Mouse (Mus musculus): Measurements from ENCODE around the gene Vbp1. TPM values are rescaled to one million over a fixed set of nuclear protein-coding genes. Genes with fewer than 3 reads are reported as not detected.
A peak's percentile ranks its signal among the peaks of the same experiment; 100 is the strongest.
"Not testable (repeated sequence)": the region's sequence is repeated elsewhere in the genome, so short reads cannot be mapped to it uniquely, and the experiment has no call there.

The Vbp1 gene
- 309 and 331 TPM in 2 replicates for polyA plus RNA-seq (2015; fragmentation: Nextera tagmentation; extraction: Ambion mirVana)

DNA sequence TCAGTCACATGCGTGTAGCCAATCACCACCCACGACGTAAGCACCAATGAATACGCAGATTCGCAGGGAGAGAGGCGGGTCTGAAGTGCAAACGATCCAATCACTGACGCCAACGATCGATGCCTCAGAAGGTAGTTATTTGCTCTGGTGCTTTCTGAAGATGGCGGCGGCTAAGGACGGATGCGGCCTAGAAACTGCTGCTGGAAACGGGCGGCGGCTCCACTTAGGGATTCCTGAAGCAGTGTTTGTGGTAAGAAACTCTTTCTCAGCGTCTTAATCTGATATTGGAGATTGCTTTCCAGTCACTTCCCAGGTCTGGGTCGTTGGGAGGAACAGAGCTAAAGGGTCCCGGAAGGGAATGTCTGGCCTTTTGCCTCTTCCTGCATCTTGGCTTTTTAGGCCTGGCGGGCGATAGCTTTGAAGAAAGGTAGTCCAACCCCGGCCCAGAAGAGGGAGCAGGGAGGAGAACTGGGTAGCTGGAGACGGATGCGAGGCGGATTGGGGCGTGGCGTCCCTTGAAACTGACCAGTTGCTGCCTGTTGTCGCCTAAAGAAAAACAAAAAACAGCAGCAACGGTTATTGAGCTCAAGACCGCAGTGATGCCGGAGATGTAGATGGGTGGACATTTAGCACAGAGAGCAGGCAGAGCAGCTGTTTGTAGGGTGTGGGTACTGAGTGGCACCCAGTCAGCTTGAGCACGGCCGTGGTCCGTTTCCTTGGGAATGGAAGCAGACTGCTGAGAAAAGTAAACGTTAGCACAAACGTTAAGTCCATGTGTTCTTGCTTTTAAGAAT is at the start of gene Vbp1:
Gene Vbp1 (plus strand): TSS at position 121 of the 794 bp plus-strand sequence.
- H3K4me1 ChIP-seq: no peaks in the 10 kb centered on the region; the same call in 1 of the 2 replicates
- no peaks in the 10 kb centered on the region for H3K9me3 ChIP-seq (replicated peaks)
- peak within 1 kb of the TSS; percentile 55 for H3K9ac ChIP-seq (replicated peaks)
- H3K27ac ChIP-seq (replicated peaks): peak within 1 kb of the TSS; percentile 87
- no peaks in the 10 kb centered on the region for H3K36me3 ChIP-seq
- H3K27me3 ChIP-seq (replicated peaks): no peaks in the 10 kb centered on the region
- peak within 1 kb of the TSS; percentile 54 for H3K4me3 ChIP-seq (replicated peaks)
- ATAC-seq (ENCODE audit: low FRiP score): peak; percentile 100
- WGBS: 15% methylated on average over 37 of the region's 37 CpGs
- peak within 1 kb of the TSS; percentile 50 for H3K4me2 ChIP-seq

GRCm38 (mm10) chrX:75475182-75475644 is 38.9 kb upstream of the Vbp1 start:
- Histone ChIP-seq H3K27ac (replicated peaks) (peak overlapping the region; percentile 77), H3K4me3 (replicated peaks) (peak overlapping the region; percentile 42), H3K9ac (replicated peaks) (peak overlapping the region; percentile 43; the same call in 1 of the 2 replicates), H3K4me2 (peak overlapping the region; percentile 52)
- not testable (repeated sequence) for H3K4me1 ChIP-seq; H3K9me3 ChIP-seq (replicated peaks); H3K36me3 ChIP-seq; H3K27me3 ChIP-seq (replicated peaks)
- WGBS: 19% methylated on average over 37 of the region's 37 CpGs
- peak; percentile 97 for ATAC-seq (ENCODE audit: low FRiP score)

DNA sequence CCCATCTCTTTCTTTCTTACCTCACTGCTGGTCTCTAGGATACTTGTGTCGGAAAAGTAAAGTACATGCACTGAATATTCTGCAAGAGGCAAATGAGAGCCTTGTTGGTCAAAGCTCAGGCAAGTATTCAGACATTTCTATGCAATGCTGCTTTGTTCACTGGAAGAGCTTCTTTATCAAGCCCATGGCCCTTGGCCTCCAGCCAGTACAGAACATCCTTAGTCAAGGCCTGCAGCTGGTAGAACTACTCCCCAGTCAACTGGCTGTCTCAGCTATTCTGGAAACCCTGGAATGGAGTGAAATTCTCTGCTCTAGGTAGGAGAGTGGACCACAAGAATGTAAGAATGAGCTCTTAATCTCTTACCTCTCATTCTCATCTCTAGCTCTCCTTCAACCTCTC is 24.2 kb upstream of the Vbp1 start:
- Histone ChIP-seq H3K4me1 (no peaks in the 10 kb centered on the region), H3K27ac (replicated peaks) (no peak overlapping the region), H3K4me3 (replicated peaks) (no peak overlapping the region), H3K27me3 (replicated peaks) (no peaks in the 10 kb centered on the region), H3K36me3 (no peaks in the 10 kb centered on the region), H3K9ac (replicated peaks) (no peak overlapping the region), H3K9me3 (replicated peaks) (no peaks in the 10 kb centered on the region), H3K4me2 (no peak overlapping the region)
- ATAC-seq (ENCODE audit: low FRiP score): no peak
- 82% methylated on average over 1 of the region's 1 CpGs for WGBS

- no peaks in the 10 kb centered on the region for H3K36me3 ChIP-seq
- 39% methylated on average over 3 of the region's 3 CpGs for WGBS
- ATAC-seq (ENCODE audit: low FRiP score): peak; percentile 67; the same call in 1 of the 2 replicates
- H3K4me1 ChIP-seq: no peaks in the 10 kb centered on the region; the same call in 1 of the 2 replicates
- H3K27ac ChIP-seq (replicated peaks): no peak overlapping the region
- H3K4me2 ChIP-seq: peak overlapping the region; percentile 50
- H3K9ac ChIP-seq (replicated peaks): 0 out of 2 replicates have a peak overlapping the region, but pooled peaks have one; percentile 14
- H3K27me3 ChIP-seq (replicated peaks): no peaks in the 10 kb centered on the region
- no peaks in the 10 kb centered on the region for H3K9me3 ChIP-seq (replicated peaks)
- H3K4me3 ChIP-seq (replicated peaks): peak overlapping the region; percentile 54; the same call in 1 of the 2 replicates
Measured at GRCm38 (mm10) chrX:75513787-75514178, 316 bp upstream of the Vbp1 start.

- Histone ChIP-seq H3K27me3 (replicated peaks) (no peaks in the 10 kb centered on the region), H3K4me2 (peak within 1 kb of the TSS; percentile 49), H3K36me3 (no peaks in the 10 kb centered on the region), H3K9ac (replicated peaks) (peak within 1 kb of the TSS; percentile 70), H3K27ac (replicated peaks) (peak within 1 kb of the TSS; percentile 87), H3K4me1 (no peaks in the 10 kb centered on the region), H3K9me3 (replicated peaks) (no peaks in the 10 kb centered on the region), H3K4me3 (replicated peaks) (peak within 1 kb of the TSS; percentile 56)
- 16% methylated on average over 41 of the region's 41 CpGs for WGBS
- peak; percentile 99 for ATAC-seq (ENCODE audit: low FRiP score)
Measured at GRCm38 (mm10) chrX:75577582-75578324, 63.7 kb downstream of the Vbp1 start, which contains the start of gene Rab39b. Gene Rab39b, minus strand, starts transcription at chrX:75578231.

DNA sequence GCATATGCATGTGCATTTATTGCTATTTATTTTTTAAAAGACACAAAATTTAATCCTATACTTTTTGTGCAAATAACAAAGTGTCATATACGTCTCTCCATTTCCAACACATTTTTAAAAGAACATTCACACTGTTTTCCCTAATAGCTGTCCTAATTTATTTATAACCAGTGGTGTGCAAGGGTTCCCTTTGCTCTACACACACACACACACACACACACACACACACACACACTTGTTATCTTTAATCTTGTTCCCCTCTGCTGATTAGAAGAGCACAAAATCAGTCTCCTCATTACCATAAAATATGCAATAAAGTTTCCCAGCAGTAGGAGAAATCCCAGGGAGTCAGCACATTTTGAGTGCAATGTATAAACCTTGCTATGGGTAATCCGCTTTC is 64.4 kb downstream of the Vbp1 start:
- Histone ChIP-seq H3K4me3 (replicated peaks) (no peak overlapping the region), H3K9me3 (replicated peaks) (no peaks in the 10 kb centered on the region), H3K36me3 (no peaks in the 10 kb centered on the region), H3K27me3 (replicated peaks) (no peaks in the 10 kb centered on the region), H3K9ac (replicated peaks) (no peak overlapping the region), H3K27ac (replicated peaks) (no peak overlapping the region), H3K4me1 (no peaks in the 10 kb centered on the region), H3K4me2 (no peak overlapping the region)
- ATAC-seq (ENCODE audit: low FRiP score): 0 out of 2 replicates have a peak, but pooled peaks have one; percentile 29
- 80% methylated on average over 2 of the region's 2 CpGs for WGBS

Other genes with a start within 250 kb of the Vbp1 start
- 33.0 and 37.2 TPM in 2 replicates for gene Fundc2, start 131.9 kb upstream of the Vbp1 start, polyA plus RNA-seq (2015; fragmentation: Nextera tagmentation; extraction: Ambion mirVana)
- 2.0 TPM in 2 replicates for gene F8, start 131.7 kb upstream of the Vbp1 start, polyA plus RNA-seq (2015; fragmentation: Nextera tagmentation; extraction: Ambion mirVana)
- gene Cmc4, start 97.7 kb upstream of the Vbp1 start, polyA plus RNA-seq (2015; fragmentation: Nextera tagmentation; extraction: Ambion mirVana): 27.0 and 28.0 TPM in 2 replicates
- gene Mtcp1, start 97.7 kb upstream of the Vbp1 start, polyA plus RNA-seq (2015; fragmentation: Nextera tagmentation; extraction: Ambion mirVana): 5.7 and 5.8 TPM in 2 replicates
- gene Brcc3, start 97.7 kb upstream of the Vbp1 start, polyA plus RNA-seq (2015; fragmentation: Nextera tagmentation; extraction: Ambion mirVana): 47.1 and 50.7 TPM in 2 replicates
- gene Rab39b, start 63.9 kb downstream of the Vbp1 start, polyA plus RNA-seq (2015; fragmentation: Nextera tagmentation; extraction: Ambion mirVana): 23.5 and 27.4 TPM in 2 replicates

Data from neural tube, embryonic 15.5 days (tissue).